9 mouse cellular contexts compared by ENCODE assay signal in genomic region chr14:37033241-37033640, GRCm38 (mm10). TPM values are rescaled to one million over a fixed set of nuclear protein-coding genes. Genes with fewer than 3 reads are reported as not detected.
DNase-seq lines count a peak whose midpoint lies in the region; ATAC-seq and TF ChIP-seq lines count a peak whose summit lies in the region.
"Had no signal": no experiment of that assay in that cellular context is flagged by ENCODE, and none has a peak within 500 bp of the region (broad histone marks: within the 10 kb centered on the region; RNA-seq: fewer than 3 reads in every experiment).

No protein-coding gene starts in this region.

- no peaks in the 10 kb centered on the region for H3K9me3 ChIP-seq in ES-Bruce4 (replicated peaks; ENCODE audit: control insufficient read depth, insufficient read depth, low read length, poor library complexity, severe bottlenecking)
- no peaks in the 10 kb centered on the region for H3K9me3 ChIP-seq in embryonic facial prominence, embryonic 11.5 days (replicated peaks; ENCODE audit: control insufficient read depth, low read length)
- H3K9me3 ChIP-seq in lung, embryonic 14.5 days (ENCODE audit: low read depth, low read length): no peaks in the 10 kb centered on the region
- H3K9me3 ChIP-seq: liver, embryonic 13.5 days had no signal

- no peaks in the 10 kb centered on the region for H3K4me1 ChIP-seq in ES-Bruce4 (ENCODE audit: control insufficient read depth, insufficient read depth, low read length)
- H3K4me1 ChIP-seq in embryonic facial prominence, embryonic 11.5 days (ENCODE audit: control insufficient read depth, insufficient read depth, low read length): no peaks in the 10 kb centered on the region
- no peaks in the 10 kb centered on the region for H3K4me1 ChIP-seq in lung, embryonic 14.5 days (ENCODE audit: insufficient read depth)
- H3K4me1 ChIP-seq: liver, embryonic 13.5 days had no signal

- intact Hi-C loops in heart, postnatal 10 days (cut with DNase I): loop anchor here (1.0 to 5.0 kb wide), 3 partner anchors 81 to 166 kb away; no protein-coding TSS in a partner anchor

- H3K27me3 ChIP-seq in ES-Bruce4 (ENCODE audit: control insufficient read depth, insufficient read depth, low read length, poor library complexity, severe bottlenecking): no peaks in the 10 kb centered on the region
- H3K27me3 ChIP-seq in embryonic facial prominence, embryonic 11.5 days (ENCODE audit: control insufficient read depth, insufficient read depth, low read length): no peaks in the 10 kb centered on the region
- no peaks in the 10 kb centered on the region for H3K27me3 ChIP-seq in lung, embryonic 14.5 days (ENCODE audit: insufficient read depth, low read length)
- H3K27me3 ChIP-seq: liver, embryonic 13.5 days had no signal

- no peak; the same call in 1 of the 2 replicates for ATAC-seq in embryonic facial prominence, embryonic 11.5 days (replicated peaks; ENCODE audit: insufficient number of reproducible peaks, low FRiP score, low TSS enrichment, low read depth)
- ATAC-seq in lung, embryonic 14.5 days (ENCODE audit: insufficient read depth): no peak

- no peak overlapping the region for H3K4me2 ChIP-seq in embryonic facial prominence, embryonic 11.5 days (ENCODE audit: low read depth, low read length)
- no peak overlapping the region for H3K4me2 ChIP-seq in lung, embryonic 14.5 days
- H3K4me2 ChIP-seq: liver, embryonic 13.5 days had no signal

- peak; percentile 90 for TF ChIP-seq CTCF in ES-Bruce4 (IDR thresholded peaks at IDR 0.05; ENCODE audit: low read depth, low read length)
- TF ChIP-seq CTCF in lung, embryonic 14.5 days (IDR thresholded peaks at IDR 0.05; ENCODE audit: low read depth): peak; percentile 92

- no peaks in the 10 kb centered on the region for H3K36me3 ChIP-seq in ES-Bruce4 (ENCODE audit: control insufficient read depth, insufficient read depth, low read length, poor library complexity, severe bottlenecking)
- H3K36me3 ChIP-seq in embryonic facial prominence, embryonic 11.5 days (replicated peaks; ENCODE audit: control insufficient read depth, insufficient read depth, low read depth, low read length): no peaks in the 10 kb centered on the region
- H3K36me3 ChIP-seq in lung, embryonic 14.5 days (ENCODE audit: insufficient read depth): no peaks in the 10 kb centered on the region
- H3K36me3 ChIP-seq: liver, embryonic 13.5 days had no signal

- TF ChIP-seq EP300 in ES-Bruce4 (IDR thresholded peaks at IDR 0.05; ENCODE audit: insufficient read depth, low read depth, low read length): no peak

- whole genome bisulfite sequencing in embryonic facial prominence, embryonic 11.5 days: 19% methylated on average over 7 of the region's 7 CpGs
- 5% methylated on average over 7 of the region's 7 CpGs for WGBS in large intestine, adult 2 months
- 13% methylated on average over 7 of the region's 7 CpGs for WGBS in lung, embryonic 14.5 days

- TF ChIP-seq POLR2A in ES-Bruce4 (IDR thresholded peaks at IDR 0.05; ENCODE audit: insufficient read depth, low read length): no peak

- H3K27ac ChIP-seq in ES-Bruce4 (ENCODE audit: insufficient read depth, low read length): no peak overlapping the region
- no peak overlapping the region for H3K27ac ChIP-seq in embryonic facial prominence, embryonic 11.5 days (replicated peaks; ENCODE audit: low read depth, low read length)
- H3K27ac ChIP-seq in lung, embryonic 14.5 days (ENCODE audit: low read depth): no peak overlapping the region
- H3K27ac ChIP-seq: liver, embryonic 13.5 days had no signal

- DNase-seq in adrenal gland, postnatal 36 days: peak; percentile 72 to 78
- DNase-seq in embryonic facial prominence, embryonic 11.5 days (ENCODE audit: low spot score): peak; percentile 79
- peak; percentile 69 to 81 for DNase-seq in heart, postnatal 10 days
- DNase-seq in large intestine, adult 2 months (ENCODE audit: low read depth, low spot score): peak; percentile 44
- DNase-seq in lung, embryonic 14.5 days: peak; percentile 83
- peak; percentile 45 for DNase-seq in ovary, postnatal 36 days (ENCODE audit: low spot score)
- peak; percentile 20 to 50 for DNase-seq in urinary bladder, adult 18-20 months (ENCODE audit: low spot score in 2 of 2)
- DNase-seq: liver, embryonic 13.5 days had no signal

- no peak overlapping the region for H3K4me3 ChIP-seq in ES-Bruce4 (ENCODE audit: low read depth, low read length)
- no peak overlapping the region for H3K4me3 ChIP-seq in embryonic facial prominence, embryonic 11.5 days (ENCODE audit: low read depth, low read length)
- H3K4me3 ChIP-seq in lung, embryonic 14.5 days (ENCODE audit: low read depth, low read length): no peak overlapping the region
- H3K4me3 ChIP-seq: liver, embryonic 13.5 days had no signal

- H3K9ac ChIP-seq in ES-Bruce4 (ENCODE audit: low read depth, poor library complexity, severe bottlenecking): no peak overlapping the region
- no peak overlapping the region for H3K9ac ChIP-seq in embryonic facial prominence, embryonic 11.5 days (replicated peaks; ENCODE audit: low read length)
- no peak overlapping the region for H3K9ac ChIP-seq in lung, embryonic 14.5 days
- H3K9ac ChIP-seq: liver, embryonic 13.5 days had no signal

RNA-seq across cellular contexts. Expression of gene Rgr, which starts 15.5 kb away (rescaled TPM):
- not detected in 2 replicates for polyA plus RNA-seq in ES-Bruce4 (2011; ENCODE audit: insufficient read depth, insufficient read length, low read depth, missing spikeins)
- not detected for total RNA-seq in adrenal gland, postnatal 36 days (2021)
- polyA plus RNA-seq in embryonic facial prominence, embryonic 11.5 days (2014; fragmentation: Nextera tagmentation; extraction: Ambion mirVana): not detected in 2 replicates
- total RNA-seq in heart, postnatal 10 days (2021): not detected
- not detected in 2 replicates for polyA plus RNA-seq in large intestine, adult 2 months (2012; rRNA removed)
- polyA plus RNA-seq in lung, embryonic 14.5 days (2014; fragmentation: Nextera tagmentation; extraction: Ambion mirVana): not detected in 2 replicates
- polyA plus RNA-seq: liver, embryonic 13.5 days had no signal

RNA-seq across cellular contexts. Expression of gene Lrit1, which starts 21.4 kb away (rescaled TPM):
- not detected in 2 replicates for polyA plus RNA-seq in ES-Bruce4 (2011; ENCODE audit: insufficient read depth, insufficient read length, low read depth, missing spikeins)
- not detected for total RNA-seq in adrenal gland, postnatal 36 days (2021)
- not detected in 2 replicates for polyA plus RNA-seq in embryonic facial prominence, embryonic 11.5 days (2014; fragmentation: Nextera tagmentation; extraction: Ambion mirVana)
- not detected for total RNA-seq in heart, postnatal 10 days (2021)
- polyA plus RNA-seq in large intestine, adult 2 months (2012; rRNA removed): not detected in 2 replicates
- polyA plus RNA-seq in lung, embryonic 14.5 days (2014; fragmentation: Nextera tagmentation; extraction: Ambion mirVana): not detected in 2 replicates
- polyA plus RNA-seq: liver, embryonic 13.5 days had no signal

RNA-seq across cellular contexts. Expression of gene Lrit2, which starts 34.5 kb away (rescaled TPM):
- not detected in 2 replicates for polyA plus RNA-seq in ES-Bruce4 (2011; ENCODE audit: insufficient read depth, insufficient read length, low read depth, missing spikeins)
- not detected for total RNA-seq in adrenal gland, postnatal 36 days (2021)
- not detected in 2 replicates for polyA plus RNA-seq in embryonic facial prominence, embryonic 11.5 days (2014; fragmentation: Nextera tagmentation; extraction: Ambion mirVana)
- total RNA-seq in heart, postnatal 10 days (2021): not detected
- not detected in 2 replicates for polyA plus RNA-seq in large intestine, adult 2 months (2012; rRNA removed)
- polyA plus RNA-seq in lung, embryonic 14.5 days (2014; fragmentation: Nextera tagmentation; extraction: Ambion mirVana): not detected in 2 replicates
- polyA plus RNA-seq: liver, embryonic 13.5 days had no signal
